Mouse (Mus musculus) limb, embryonic 13.5 days (tissue): ENCODE results near the gene Cfdp1. TPM values are rescaled to one million over a fixed set of nuclear protein-coding genes. Genes with fewer than 3 reads are reported as not detected.
A peak's percentile ranks its signal among the peaks of the same experiment; 100 is the strongest.

ENCODE experiments used
- ATAC-seq: fragments of 200-750 bp; cut with Nextera tagmentation; 2 replicates; pipeline ENCODE4 v1.8.0; 2017; ENCODE audit warnings: low read depth, moderate number of reproducible peaks, moderate TSS enrichment; ENCODE audit not compliant: low FRiP score
- H3K27ac ChIP-seq: fragments of 300-500 bp; sonication (generic); 2 replicates; pipeline ENCODE4 v1.5.1; 2015; ENCODE audit warnings: inconsistent platforms, mild to moderate bottlenecking, moderate library complexity
- H3K27me3 ChIP-seq: fragments of 300-500 bp; sonication (generic); 2 replicates; pipeline ENCODE4 v1.6.1; 2015; ENCODE audit warnings: mild to moderate bottlenecking, inconsistent platforms
- H3K36me3 ChIP-seq: fragments of 300-500 bp; sonication (generic); 2 replicates; pipeline ENCODE4 v1.6.1; 2015; ENCODE audit warnings: inconsistent platforms, mild to moderate bottlenecking, moderate library complexity
- H3K4me1 ChIP-seq: fragments of 300-500 bp; sonication (generic); 2 replicates; pipeline ENCODE4 v1.6.1; 2015; ENCODE audit warnings: inconsistent platforms
- H3K4me2 ChIP-seq: fragments of 300-500 bp; sonication (generic); replicated peaks from 2 replicates; pipeline ENCODE4 v1.6.1; 2015; ENCODE audit warnings: inconsistent platforms, mild to moderate bottlenecking, moderate library complexity
- H3K4me3 ChIP-seq: fragments of 300-500 bp; sonication (generic); 2 replicates; pipeline ENCODE4 v1.5.1; 2015; ENCODE audit warnings: moderate library complexity, mild to moderate bottlenecking, inconsistent platforms
- H3K9ac ChIP-seq: fragments of 300-500 bp; sonication (generic); 2 replicates; pipeline ENCODE4 v1.6.1; 2015; ENCODE audit warnings: mild to moderate bottlenecking, inconsistent platforms
- H3K9me3 ChIP-seq: fragments of 300-500 bp; sonication (generic); 2 replicates; pipeline ENCODE4 v1.6.1; 2016; ENCODE audit warnings: inconsistent platforms
- WGBS: fragments of 180-500 bp; shearing (Covaris S2); methylation state at CpG from one replicate; pipeline ENCODE4 v1.1.7; 2015; 5-methylcytosine and 5-hydroxymethylcytosine counted together
- polyA plus RNA-seq: library from polyadenylated mRNA; unstranded; fragments of >200 nt; fragmentation: Nextera tagmentation; extraction: Ambion mirVana; gene quantifications from 2 replicates; pipeline ENCODE4 v1.2.1, GENCODE M21; 2015

Cfdp1 gene
- polyA plus RNA-seq, 1 experiment from 2014 or later, result 262 TPM

- no peaks in the 10 kb centered on the region for H3K27me3 ChIP-seq
- peaks cover 14% of the 10 kb centered on the region for H3K36me3 ChIP-seq
- H3K4me2 ChIP-seq, result no peak overlapping the region
- 80% methylated on average over 13 of the region's 13 CpGs for WGBS
- no peak for ATAC-seq
- no peak overlapping the region for H3K27ac ChIP-seq
- H3K9me3 ChIP-seq, result no peaks in the 10 kb centered on the region
- no peak overlapping the region for H3K4me3 ChIP-seq
- H3K4me1 ChIP-seq, result no peaks in the 10 kb centered on the region
- no peak overlapping the region for H3K9ac ChIP-seq
Observed at GRCm38 (mm10) chr8:111760708-111761107, 93.4 kb downstream of the Cfdp1 start.

GRCm38 (mm10) chr8:111758817-111759216 lies 95.3 kb downstream of the Cfdp1 start:
- no peaks in the 10 kb centered on the region for H3K9me3 ChIP-seq
- H3K27ac ChIP-seq, result no peak overlapping the region
- H3K4me3 ChIP-seq, result no peak overlapping the region
- no peak overlapping the region for H3K9ac ChIP-seq
- no peaks in the 10 kb centered on the region for H3K27me3 ChIP-seq
- WGBS, result 71% methylated on average over 5 of the region's 5 CpGs
- no peaks in the 10 kb centered on the region for H3K4me1 ChIP-seq
- no peak for ATAC-seq
- no peak overlapping the region for H3K4me2 ChIP-seq
- peaks cover 3% of the 10 kb centered on the region; the same call in 1 of the 2 replicates for H3K36me3 ChIP-seq

- no peaks in the 10 kb centered on the region for H3K9me3 ChIP-seq
- H3K27me3 ChIP-seq, result no peaks in the 10 kb centered on the region
- no peaks in the 10 kb centered on the region for H3K4me1 ChIP-seq
- H3K4me2 ChIP-seq, result no peak overlapping the region
- no peak overlapping the region for H3K4me3 ChIP-seq
- WGBS, result 85% methylated on average over 9 of the region's 9 CpGs
- no peak overlapping the region for H3K27ac ChIP-seq
- ATAC-seq, result no peak
- H3K9ac ChIP-seq, result no peak overlapping the region
- no peaks in the 10 kb centered on the region for H3K36me3 ChIP-seq
Observed at GRCm38 (mm10) chr8:111757599-111757998, 96.5 kb downstream of the Cfdp1 start.

- Histone ChIP-seq H3K4me1 (no peaks in the 10 kb centered on the region), H3K27me3 (no peaks in the 10 kb centered on the region), H3K9ac (no peak overlapping the region), H3K27ac (no peak overlapping the region), H3K4me2 (no peak overlapping the region), H3K9me3 (no peaks in the 10 kb centered on the region), H3K4me3 (no peak overlapping the region), H3K36me3 (no peaks in the 10 kb centered on the region)
- 85% methylated on average over 6 of the region's 6 CpGs for WGBS
- no peak for ATAC-seq
Observed at GRCm38 (mm10) chr8:111754736-111755135, 99.4 kb downstream of the Cfdp1 start.

GRCm38 (mm10) chr8:111754088-111754487 lies 100.0 kb downstream of the Cfdp1 start:
- no peak for ATAC-seq
- Histone ChIP-seq H3K4me3 (no peak overlapping the region), H3K9me3 (no peaks in the 10 kb centered on the region), H3K36me3 (no peaks in the 10 kb centered on the region), H3K27me3 (no peaks in the 10 kb centered on the region), H3K9ac (no peak overlapping the region), H3K4me1 (no peaks in the 10 kb centered on the region), H3K4me2 (no peak overlapping the region), H3K27ac (no peak overlapping the region)
- WGBS, result 41% methylated on average over 2 of the region's 2 CpGs

GRCm38 (mm10) chr8:111748766-111749165 lies 105.3 kb downstream of the Cfdp1 start:
- no peak for ATAC-seq
- H3K4me3 ChIP-seq, result no peak overlapping the region
- no peak overlapping the region for H3K4me2 ChIP-seq
- no peaks in the 10 kb centered on the region for H3K9me3 ChIP-seq
- no peak overlapping the region for H3K9ac ChIP-seq
- no peaks in the 10 kb centered on the region for H3K27me3 ChIP-seq
- H3K4me1 ChIP-seq, result peaks cover 21% of the 10 kb centered on the region
- 53% methylated on average over 6 of the region's 6 CpGs for WGBS
- H3K36me3 ChIP-seq, result no peaks in the 10 kb centered on the region
- no peak overlapping the region for H3K27ac ChIP-seq

- no peak for ATAC-seq
- Histone ChIP-seq H3K4me3 (no peak overlapping the region), H3K27me3 (no peaks in the 10 kb centered on the region), H3K4me2 (no peak overlapping the region), H3K9ac (no peak overlapping the region), H3K27ac (no peak overlapping the region), H3K9me3 (no peaks in the 10 kb centered on the region), H3K36me3 (no peaks in the 10 kb centered on the region), H3K4me1 (peaks cover 21% of the 10 kb centered on the region)
- 73% methylated on average over 8 of the region's 8 CpGs for WGBS
Observed at GRCm38 (mm10) chr8:111747866-111748649, 106.0 kb downstream of the Cfdp1 start.

GRCm38 (mm10) chr8:111746582-111747465 lies 107.3 kb downstream of the Cfdp1 start:
- no peak overlapping the region for H3K4me2 ChIP-seq
- H3K9ac ChIP-seq, result no peak overlapping the region
- H3K27ac ChIP-seq, result no peak overlapping the region
- no peak for ATAC-seq
- H3K9me3 ChIP-seq, result no peaks in the 10 kb centered on the region
- H3K27me3 ChIP-seq, result no peaks in the 10 kb centered on the region
- no peak overlapping the region for H3K4me3 ChIP-seq
- H3K36me3 ChIP-seq, result no peaks in the 10 kb centered on the region
- WGBS, result 72% methylated on average over 13 of the region's 13 CpGs
- peaks cover 33% of the 10 kb centered on the region for H3K4me1 ChIP-seq

- 4% methylated on average over 21 of the region's 23 CpGs for WGBS
Observed at GRCm38 (mm10) chr8:111745591-111746418, 108.3 kb downstream of the Cfdp1 start.

GRCm38 (mm10) chr8:111745086-111745485 lies 109.0 kb downstream of the Cfdp1 start:
- Histone ChIP-seq H3K9ac (no peak overlapping the region), H3K36me3 (peaks cover 6% of the 10 kb centered on the region; the same call in 1 of the 2 replicates), H3K4me2 (peak overlapping the region; percentile 53), H3K27ac (no peak overlapping the region), H3K27me3 (no peaks in the 10 kb centered on the region), H3K9me3 (no peaks in the 10 kb centered on the region), H3K4me1 (peaks cover 51% of the 10 kb centered on the region), H3K4me3 (0 out of 2 replicates have a peak overlapping the region, but pooled peaks have one; percentile 27)
- no peak for ATAC-seq
- 76% methylated on average over 5 of the region's 5 CpGs for WGBS

More at GRCm38 (mm10) chr8:111745591-111746418, 108.3 kb downstream of the Cfdp1 start:
- Histone ChIP-seq H3K4me2 (peak overlapping the region; percentile 53), H3K9me3 (no peaks in the 10 kb centered on the region), H3K27ac (no peak overlapping the region), H3K4me1 (peaks cover 44% of the 10 kb centered on the region), H3K27me3 (no peaks in the 10 kb centered on the region), H3K9ac (peak overlapping the region; percentile 26), H3K36me3 (peaks cover 4% of the 10 kb centered on the region; the same call in 1 of the 2 replicates), H3K4me3 (peak overlapping the region; percentile 27)
- ATAC-seq, result no peak

- 10% methylated on average over 39 of the region's 40 CpGs for WGBS
- peak; percentile 67 for ATAC-seq
- Histone ChIP-seq H3K4me1 (peaks cover 61% of the 10 kb centered on the region), H3K27me3 (no peaks in the 10 kb centered on the region), H3K36me3 (peaks cover 10% of the 10 kb centered on the region; the same call in 1 of the 2 replicates), H3K9me3 (no peaks in the 10 kb centered on the region), H3K4me2 (peak within 1 kb of the TSS; percentile 83), H3K27ac (peak within 1 kb of the TSS; percentile 78), H3K9ac (peak within 1 kb of the TSS; percentile 94), H3K4me3 (peak within 1 kb of the TSS; percentile 97)
Observed at GRCm38 (mm10) chr8:111743792-111744696, 110.0 kb downstream of the Cfdp1 start, which contains the start of gene Bcar1. Gene Bcar1, minus strand, starts transcription at chr8:111743809.
